Mouse (Mus musculus): Measurements from ENCODE around the gene Usp46. TPM values are rescaled to one million over a fixed set of nuclear protein-coding genes. Genes with fewer than 3 reads are reported as not detected.

The Usp46 gene
- 10 to 100 TPM; 25.8 to 26.9 TPM for total RNA-seq (2021)
- long read RNA-seq, experiment 1, full-length matches to known transcripts, result 14 of 15 reads
- long read RNA-seq, experiment 1, partial matches to known transcripts, result 0 of 15 reads
- long read RNA-seq, experiment 1, other reads (novel, unspliced or antisense), result 1 of 15 reads
- long read RNA-seq, experiment 2, full-length matches to known transcripts, result 19 of 23 reads
- long read RNA-seq, experiment 2, partial matches to known transcripts, result 3 of 23 reads
- long read RNA-seq, experiment 2, other reads (novel, unspliced or antisense), result 1 of 23 reads

DNA sequence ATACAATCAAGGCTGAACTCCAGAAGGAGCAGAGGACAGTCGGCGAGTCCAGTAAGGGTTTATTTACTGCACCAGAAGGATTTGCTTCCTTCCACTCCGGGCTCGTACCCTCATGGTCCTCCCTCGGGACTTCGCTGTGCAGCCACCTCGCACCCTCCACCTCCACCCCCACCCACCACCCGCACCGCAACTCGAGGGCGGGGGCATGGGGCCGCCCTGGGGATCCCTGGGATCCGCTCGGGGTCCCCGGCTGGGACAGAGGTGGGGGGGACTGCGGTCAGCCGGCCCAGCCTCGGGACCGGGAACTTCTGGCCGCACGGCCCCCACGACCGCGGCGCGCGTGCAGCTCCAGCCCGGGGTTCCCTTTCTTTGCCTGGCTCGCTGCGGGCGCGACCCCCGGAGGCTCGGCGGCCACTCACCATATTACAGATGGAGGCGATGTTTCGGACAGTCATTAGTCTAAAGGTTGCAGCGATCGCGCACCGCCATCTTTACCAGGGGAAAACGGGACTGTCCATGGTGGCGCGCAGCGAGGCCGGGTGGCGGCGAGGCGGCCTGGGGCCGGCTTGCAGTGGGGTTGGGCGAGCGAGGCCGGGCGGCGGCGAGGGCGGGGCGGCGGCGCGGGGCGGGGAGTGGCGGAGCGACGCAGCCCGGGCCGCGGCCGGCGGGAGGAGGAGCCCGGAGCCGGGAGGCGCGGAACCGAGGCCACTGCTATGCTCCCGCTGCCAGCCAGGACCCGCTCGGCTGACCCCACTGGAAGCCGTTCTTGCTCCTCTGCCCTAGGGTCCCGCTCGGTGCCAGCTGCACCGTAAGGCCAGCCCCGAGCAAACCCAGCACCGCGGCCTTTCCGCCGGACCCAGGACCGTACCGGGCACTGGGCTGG, at the start of gene Usp46:
TSS of gene Usp46 (minus strand) at position 601 of the 883 bp plus-strand sequence.
- peak; percentile 91 to 93 for DNase-seq (ENCODE audit: low spot score in 2 of 2)

DNA sequence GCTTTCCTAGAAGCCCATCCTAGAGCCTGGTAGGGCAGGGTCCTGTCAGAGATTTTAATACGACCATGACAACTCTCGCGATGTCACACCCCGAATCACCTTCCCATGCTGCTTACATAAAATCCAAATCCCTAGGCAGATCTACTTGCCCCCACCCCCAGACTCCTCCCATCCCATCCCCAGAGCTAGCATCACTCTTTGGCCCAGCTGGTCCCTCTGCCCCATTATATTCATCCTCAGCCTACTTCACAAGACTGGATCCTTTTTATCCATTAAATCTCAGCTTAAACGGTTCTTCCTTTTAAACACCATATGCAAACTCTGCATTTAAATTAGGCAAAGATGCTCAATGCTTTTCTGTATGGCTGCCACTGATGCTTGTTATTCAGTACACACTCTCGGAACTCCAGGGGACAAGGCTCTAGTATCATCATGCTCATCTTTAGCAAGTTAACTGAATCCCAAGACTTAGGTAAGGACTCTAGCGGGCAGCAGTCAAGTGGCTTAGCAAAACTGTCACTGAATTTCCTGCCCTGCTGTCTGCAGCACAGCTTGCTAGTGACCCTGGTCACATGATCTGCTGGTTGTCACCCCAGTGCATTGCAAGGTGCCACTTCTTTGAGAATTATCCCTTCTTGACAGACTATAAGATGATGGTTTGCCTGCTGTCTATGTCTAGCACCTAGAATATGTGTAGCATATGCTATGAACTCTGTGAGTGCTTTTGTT, 45.9 kb upstream of the Usp46 start:
- DNase-seq (ENCODE audit: low spot score in 2 of 2), result no peak

DNA sequence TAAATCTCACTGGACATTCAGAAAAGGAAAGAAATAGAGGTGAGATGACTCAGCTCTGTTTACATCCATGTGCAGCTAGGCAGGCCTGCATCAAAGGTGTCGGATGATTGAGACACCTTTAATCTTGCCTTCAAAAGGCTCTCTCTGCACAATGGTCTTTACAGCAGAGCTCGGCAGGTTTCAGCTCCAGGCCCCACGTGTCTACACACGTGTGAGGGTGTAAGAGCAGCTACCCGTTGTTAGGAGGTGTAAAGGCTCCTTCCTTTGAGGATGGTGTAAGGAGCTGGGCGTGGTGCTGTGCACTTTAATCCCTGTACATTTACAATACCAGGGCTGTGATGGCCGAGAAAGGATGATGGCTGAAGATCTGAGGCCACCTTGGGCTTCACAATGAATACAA, 37.2 kb upstream of the Usp46 start:
- DNase-seq (ENCODE audit: low spot score in 2 of 2), result no peak

DNA sequence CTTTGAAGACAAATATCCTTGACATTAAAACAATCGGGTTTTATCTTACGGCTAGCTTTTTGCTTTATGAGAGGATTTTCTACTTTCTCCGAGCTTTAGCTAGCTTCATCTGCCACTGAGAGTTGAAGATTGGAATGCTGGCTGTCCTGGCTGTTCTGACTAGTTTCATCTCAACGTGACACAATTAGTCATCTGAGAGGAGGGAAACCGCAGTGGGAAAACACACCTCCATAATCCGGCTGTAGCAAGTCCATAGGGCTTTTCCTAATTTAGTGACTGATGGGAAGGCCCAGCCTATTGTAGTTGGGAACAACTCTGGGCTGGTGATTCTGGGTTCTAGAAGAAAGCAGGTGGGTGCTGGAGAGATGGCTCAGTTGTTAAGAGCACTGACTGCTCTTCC, 33.5 kb upstream of the Usp46 start:
- no peak for DNase-seq (ENCODE audit: low spot score in 2 of 2)

DNA sequence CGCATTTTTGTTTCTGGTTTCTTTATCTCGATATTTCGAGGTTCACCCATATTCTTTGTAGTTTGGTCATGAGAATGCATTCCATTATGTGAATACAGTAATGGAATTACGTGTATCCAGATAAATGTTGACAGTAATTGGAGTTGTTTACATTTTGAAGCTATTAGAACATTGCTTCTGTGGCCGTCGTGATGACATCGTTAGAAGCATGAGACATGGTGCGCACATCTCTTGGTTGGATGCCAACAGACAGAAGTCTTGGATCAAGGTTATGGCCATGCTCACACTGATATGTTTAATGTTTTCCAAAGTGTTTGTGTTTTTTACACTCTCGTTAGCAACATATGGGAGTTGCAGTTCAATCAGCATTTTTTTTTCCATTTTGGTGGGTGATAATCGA, 30.8 kb upstream of the Usp46 start:
- no peak for DNase-seq (ENCODE audit: low spot score in 2 of 2)

DNA sequence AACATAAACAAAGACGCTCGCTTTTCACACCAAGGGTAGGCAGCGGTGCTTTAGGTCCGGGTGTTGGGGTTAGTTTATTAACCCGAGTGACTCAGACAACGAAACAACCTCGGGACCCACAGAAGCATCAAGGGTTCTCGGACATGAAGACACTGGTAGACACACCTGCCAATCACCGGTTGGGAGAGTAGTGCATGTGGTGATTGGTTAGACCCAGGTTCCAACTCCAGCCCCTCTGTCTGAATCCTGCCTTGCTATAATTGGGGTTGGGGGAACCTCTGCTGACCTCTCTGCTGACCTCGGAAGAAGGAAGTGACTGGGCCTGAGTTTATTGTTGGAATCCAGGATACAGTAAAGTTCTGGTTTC, 29.6 kb upstream of the Usp46 start:
- no peak for DNase-seq (ENCODE audit: low spot score in 2 of 2)

DNA sequence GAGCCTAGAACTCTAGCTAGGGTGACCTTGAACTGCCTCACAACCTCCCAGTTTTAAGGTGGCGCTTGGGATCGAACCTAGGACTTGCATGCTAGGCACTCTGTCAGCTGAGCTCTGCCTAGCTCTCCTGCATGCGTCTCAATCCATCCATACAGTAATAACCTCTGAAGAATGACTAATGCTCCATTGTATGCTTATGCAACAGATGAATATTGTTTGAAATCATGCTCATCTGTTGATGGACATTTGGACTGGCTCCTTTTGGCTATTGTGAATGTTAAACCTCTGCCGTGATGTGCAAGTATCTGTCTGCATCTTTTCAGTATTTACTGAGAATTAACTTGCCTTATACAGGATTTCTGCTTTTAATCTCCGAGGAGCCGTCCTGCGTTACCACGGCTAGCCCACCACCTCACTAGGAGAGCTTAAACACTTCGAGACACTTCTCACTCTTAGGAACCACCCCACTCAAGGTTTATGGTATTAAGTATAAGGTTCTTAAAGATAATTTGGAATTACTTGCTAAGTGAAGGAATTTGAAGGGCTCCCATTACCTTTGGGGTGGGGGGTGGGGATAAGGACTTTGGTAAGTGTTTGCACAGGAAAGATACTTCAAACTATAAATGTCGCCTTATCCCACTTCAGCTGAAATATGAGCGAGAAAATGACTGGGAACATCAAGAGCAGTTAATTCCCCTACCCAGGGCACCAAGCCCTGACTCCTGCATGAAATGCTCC, 29.1 kb upstream of the Usp46 start:
- DNase-seq (ENCODE audit: low spot score in 2 of 2), result no peak

DNA sequence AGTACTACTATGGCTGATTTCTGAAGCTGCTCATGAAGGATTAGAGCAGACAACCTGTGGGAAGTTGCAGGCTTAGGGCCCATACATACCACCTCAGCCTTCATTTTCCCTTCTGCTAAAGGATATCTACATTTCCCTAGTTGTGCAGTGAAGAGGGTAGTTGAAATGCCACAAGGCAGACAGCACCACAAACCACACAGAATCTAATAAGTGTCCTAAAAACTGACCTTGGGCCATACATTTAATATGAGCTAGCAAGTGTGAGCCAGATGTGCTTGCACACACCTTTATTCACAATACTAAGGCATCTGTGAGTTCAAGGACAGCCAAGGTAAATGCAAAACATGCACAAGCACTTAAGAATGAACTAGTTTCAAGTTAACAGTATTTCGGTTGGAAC, 27.8 kb upstream of the Usp46 start:
- no peak for DNase-seq (ENCODE audit: low spot score in 2 of 2)

DNA sequence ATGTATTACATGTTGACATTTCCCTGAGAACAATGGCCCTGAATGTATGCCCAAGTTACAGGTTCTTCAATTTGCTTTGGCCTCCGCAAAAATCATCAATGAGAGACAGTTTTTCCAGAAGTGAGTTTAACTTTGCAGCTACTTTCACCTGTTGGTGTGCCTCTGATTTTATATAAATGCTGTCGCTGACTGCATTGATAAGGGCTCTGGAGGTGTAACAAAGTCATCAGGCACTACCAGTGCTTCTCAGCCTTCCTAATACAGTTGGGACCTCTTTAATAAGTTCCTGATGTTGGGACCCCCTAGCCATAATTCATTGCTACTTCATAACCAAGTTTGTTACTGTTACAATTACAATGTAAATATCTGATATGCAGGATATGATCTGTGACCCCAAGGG, 27.4 kb upstream of the Usp46 start:
- no peak for DNase-seq (ENCODE audit: low spot score in 2 of 2)

DNA sequence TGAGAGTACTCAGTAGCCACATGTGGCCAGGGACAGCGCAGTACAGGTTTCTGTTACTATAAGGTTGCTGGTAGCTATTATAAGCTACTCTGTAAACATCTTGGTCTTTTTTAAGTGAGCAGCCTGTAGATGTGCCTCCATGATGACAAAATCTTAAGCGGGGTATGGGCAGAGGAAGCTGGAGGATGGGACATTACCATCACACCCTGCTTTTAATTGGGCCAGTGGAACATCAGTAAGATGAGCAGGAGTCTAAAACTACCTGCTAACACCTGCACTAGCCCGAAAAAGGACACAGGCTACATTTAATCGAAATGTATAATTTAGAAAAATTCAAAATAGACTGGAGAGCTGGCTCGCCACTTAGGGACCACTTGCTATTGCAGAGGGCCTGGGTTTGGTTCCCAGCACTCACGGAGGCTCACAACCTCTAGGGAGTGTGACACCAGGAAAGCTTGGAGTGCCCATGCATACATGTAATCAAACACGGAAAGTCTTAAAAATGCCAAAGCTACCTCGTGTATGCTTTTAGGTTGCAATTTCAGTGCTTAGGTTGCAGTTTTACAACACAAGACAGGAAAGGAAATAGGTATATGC, 26.7 kb upstream of the Usp46 start:
- DNase-seq (ENCODE audit: low spot score in 2 of 2), result no peak

DNA sequence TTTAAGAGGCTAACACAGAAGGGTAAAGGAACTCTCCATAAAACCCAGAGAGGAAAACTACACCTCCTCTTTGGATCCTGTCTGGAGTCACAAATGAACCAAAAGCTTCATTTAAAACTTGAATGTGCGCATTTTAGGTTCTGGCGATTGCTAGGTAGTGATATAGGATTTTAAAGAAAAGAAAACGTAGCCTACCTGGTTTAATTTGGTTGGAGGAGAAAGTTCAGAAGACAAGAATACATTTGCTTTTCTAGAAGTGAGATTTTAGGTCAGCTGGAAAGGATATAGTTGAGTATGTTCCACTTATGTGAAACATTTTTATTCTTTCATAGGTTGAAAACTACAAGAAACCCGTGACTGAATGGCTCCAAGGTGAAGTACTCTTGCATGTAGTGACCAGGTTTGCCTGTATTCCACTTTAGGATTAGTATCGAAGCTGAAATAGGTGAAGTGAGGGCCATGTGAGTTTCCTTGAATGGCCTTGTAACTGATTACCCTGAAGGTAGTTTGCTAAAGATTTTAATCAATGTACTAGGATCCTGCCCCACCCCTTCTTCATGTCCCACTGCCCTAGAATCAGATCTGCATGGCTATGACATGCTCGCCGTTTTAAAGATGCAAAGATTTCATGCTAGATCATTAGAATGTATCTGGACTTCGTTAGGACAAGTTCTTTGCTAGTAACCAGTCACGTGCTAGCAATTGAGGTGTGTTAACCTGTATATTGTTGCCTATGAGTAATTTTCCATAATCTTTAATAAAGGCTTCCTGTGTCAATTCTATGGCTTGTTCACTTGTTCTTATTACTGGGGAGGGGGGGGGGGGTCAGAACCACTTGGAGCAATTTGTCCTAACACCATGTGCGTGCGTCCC, 25.6 kb upstream of the Usp46 start:
- no peak for DNase-seq (ENCODE audit: low spot score in 2 of 2)

DNA sequence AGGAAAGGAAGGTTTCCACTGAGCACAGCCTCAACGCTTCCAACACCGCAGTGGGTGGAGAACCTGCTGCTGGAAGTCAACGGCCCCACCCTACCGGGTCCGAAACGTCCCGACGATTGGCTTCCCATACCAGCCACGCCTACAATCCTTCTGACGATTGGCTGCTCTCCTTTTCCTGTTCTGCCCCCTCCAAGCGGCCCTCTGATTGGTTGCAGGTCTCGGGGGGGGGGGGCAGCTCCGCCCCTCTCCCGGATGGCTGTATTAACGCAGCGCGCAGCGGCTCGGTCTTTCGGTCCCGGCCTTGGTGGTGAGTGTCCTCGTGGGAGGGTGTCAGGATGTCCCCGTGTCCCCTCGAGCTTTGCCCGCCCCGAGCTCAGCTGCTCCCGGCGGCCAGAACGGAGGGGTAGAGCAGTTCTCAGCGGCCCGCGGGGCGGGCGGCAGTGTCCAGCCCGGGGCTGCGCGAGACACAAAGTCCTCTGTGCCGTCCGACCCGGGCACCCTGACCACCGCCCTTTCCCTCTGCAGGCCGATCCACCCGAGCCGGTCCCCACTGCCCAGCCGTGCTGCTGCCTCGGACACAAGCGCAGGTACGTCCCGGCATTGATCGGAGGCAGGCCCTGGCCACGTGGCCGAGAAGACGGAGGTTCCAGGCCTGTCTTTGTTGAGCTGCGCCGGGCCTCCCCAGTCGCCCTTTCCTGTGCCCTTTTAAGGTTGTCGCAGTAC, 24.8 kb upstream of the Usp46 start:
- peak; percentile 83 to 86 for DNase-seq (ENCODE audit: low spot score in 2 of 2)

DNA sequence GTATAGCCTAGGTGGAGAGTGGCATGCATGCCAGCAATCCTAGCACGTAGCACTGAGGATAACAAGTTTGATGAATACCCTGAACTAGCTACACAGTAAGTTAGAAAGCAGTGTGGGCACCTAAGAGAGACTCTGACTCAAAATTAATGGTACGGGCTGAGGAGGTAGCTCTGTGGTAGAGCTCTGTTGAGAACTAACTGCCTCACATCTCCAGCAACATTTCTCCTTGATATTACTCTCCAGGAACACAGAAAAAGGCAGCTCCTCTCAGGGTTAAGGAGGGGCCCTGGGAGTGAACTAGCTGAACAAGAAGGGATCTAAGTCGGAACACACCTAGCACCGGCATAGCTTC, 24.2 kb upstream of the Usp46 start:
- no peak for DNase-seq (ENCODE audit: low spot score in 2 of 2)

DNA sequence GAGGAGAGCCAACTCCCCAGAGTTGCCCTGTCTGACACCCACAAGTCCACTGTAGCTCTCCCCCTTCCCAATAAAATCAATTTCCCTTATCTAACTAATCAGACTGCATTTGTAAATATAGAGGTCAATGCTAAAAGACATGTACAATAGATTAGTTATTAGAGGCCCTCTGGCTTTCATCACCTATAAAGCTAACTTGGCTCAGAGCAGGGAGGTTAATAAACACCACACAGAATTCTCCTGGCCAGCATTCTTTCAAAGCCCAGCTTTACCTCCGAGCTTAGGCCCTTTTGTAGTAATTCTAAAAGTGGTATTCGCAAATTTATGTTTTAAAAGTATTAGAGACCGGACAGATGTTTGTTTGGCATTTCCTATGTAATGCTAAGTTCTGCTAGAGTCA, 21.4 kb upstream of the Usp46 start:
- DNase-seq (ENCODE audit: low spot score in 2 of 2), result no peak

DNA sequence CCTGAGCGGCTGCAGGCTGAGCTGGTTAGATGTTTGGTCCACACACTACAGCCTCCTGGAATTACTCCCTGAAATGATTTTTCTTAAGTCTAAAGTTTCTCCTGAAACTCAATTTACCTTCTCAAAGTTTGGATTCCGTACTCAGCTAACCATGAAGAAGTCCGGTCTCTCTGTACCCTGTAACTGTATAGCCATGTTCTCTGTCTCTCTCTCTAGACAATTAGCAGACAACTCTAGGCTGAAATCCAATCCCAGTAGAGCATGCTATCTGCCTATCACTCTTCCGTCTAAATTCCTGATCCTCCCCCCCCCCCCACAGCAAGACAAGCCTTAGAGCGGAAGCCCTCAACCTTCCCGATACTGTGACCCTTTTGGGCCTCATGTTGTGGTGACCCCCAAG, 13.5 kb upstream of the Usp46 start:
- no peak for DNase-seq (ENCODE audit: low spot score in 2 of 2)

DNA sequence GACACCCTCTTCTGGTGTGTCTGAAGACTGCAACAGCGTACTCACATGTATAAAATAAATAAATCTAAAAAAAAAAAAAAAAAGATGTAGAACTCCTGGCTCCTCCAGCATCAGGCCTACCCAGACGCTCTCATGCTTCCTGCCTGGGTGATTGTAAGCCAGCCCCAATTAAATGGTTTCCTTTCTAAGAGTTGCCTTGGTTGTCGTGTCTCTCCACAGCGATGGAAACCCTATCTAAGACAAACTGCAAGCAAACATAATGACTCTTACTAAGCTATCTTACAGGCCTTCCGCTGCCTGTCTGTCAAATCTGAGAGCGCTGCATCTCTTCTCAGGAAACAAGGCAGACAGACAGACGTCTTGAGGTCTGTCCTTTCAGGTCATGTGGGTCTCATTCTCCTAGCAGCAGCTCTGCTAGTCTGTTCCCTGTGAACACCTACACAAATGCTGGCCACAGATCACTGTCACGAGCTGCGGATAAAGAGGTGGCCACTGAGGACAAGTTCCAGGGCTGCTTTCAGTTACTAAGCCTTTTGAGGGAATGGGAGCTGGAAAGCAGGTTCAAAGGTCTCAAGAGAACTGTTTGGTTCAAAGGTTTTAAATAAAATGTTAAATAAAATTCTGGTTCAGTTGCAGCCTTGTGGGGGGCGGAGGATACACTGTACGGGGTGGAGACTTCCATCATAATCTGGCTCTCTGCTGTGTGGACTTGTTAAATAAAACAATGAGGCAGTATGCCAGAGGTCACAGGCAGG, 10.8 kb upstream of the Usp46 start:
- no peak for DNase-seq (ENCODE audit: low spot score in 2 of 2)

DNA sequence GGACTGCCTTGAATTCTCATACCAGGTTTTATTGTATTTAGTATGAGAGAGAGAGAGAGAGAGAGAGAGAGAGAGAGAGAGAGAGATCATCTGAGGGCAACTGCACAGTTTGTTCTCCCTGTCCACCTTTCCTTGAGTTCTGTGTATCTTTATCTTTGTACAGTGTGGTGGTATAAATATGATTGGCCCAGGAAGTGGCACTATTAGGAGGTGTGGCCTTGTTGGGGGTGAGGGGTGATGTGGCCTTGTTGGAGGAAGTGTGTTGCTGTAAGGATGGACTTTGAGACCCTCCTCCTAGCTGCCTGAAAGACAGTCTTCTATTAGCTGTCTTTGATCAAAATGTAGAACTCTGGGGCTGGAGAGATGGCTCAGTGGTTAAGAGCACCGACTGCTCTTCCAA, 10.2 kb upstream of the Usp46 start:
- DNase-seq (ENCODE audit: low spot score in 2 of 2), result no peak

DNA sequence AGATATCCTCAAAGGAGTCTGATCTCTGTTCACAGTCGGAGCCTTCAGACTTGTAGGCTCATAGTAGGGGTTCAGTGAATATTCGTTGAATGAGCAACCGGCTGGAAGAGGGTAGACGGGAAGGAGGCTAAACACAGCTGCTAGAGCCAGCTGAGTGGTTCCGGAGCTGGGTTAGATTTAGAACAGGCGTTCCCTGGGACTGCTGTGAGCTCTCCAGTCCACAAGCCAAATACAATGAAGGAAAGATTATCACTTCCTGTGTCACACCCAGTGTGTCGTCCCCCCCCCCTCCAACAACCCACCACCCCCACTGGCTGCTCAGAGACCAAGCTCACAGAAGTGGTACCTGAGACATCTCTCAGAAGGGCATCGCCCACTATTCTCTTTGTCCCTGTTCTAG, 9.7 kb upstream of the Usp46 start:
- no peak for DNase-seq (ENCODE audit: low spot score in 2 of 2)

DNA sequence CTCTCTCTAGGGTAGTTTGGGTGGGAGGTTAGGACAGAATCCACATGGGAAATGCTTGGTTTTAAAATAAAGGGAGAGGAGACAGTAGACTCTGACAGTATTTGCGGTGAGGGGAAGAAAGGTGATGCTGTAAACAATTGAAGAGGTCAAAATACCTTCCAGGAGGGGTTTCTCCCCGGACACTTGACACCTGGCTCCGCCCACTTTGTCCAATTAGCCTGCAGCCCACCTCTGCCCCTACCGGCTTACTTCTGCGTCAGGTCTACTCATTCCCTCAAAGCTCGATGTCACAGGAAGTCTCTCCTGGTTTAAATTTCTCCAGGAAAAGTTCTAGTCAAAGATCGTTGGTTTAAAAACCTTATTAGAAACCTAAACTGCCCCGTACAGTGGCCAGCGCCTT, 8.5 kb upstream of the Usp46 start:
- DNase-seq (ENCODE audit: low spot score in 2 of 2), result no peak
